Mouse (Mus musculus) gastrocnemius, postnatal 36 days (tissue): ENCODE results near the gene Hspa1l. TPM values are rescaled to one million over a fixed set of nuclear protein-coding genes. Genes with fewer than 3 reads are reported as not detected.
"Not testable (repeated sequence)": the region's sequence is repeated elsewhere in the genome, so short reads cannot be mapped to it uniquely, and the experiment has no call there.

Experiments
- DNase-seq, 2 experiments: peaks; one replicate each; pipeline ENCODE4 v3.0.0; 2022
- intact Hi-C: fragments of 180-260 bp; cut with DNase I; formaldehyde crosslinking; loops from one replicate; pipeline ENCODE4 v1.15.1; 2025
- total RNA-seq, 2 experiments: library from RNA; stranded (reverse); gene quantifications; 2 replicates each; pipeline ENCODE4 v1.2.3; 2021

The Hspa1l gene
- total RNA-seq, 2 experiments from 2014 or later, result 18.6 to 23.2 TPM

GRCm38 (mm10) chr17:34969822-34970221 lies 2.7 kb upstream of the Hspa1l start, which contains the start of gene Gm20481:
Gene Gm20481, plus strand, starts transcription at chr17:34969912.
- DNase-seq, intact Hi-C loops: not testable (repeated sequence)

GRCm38 (mm10) chr17:34970850-34971249 lies 1.7 kb upstream of the Hspa1l start:
- intact Hi-C loops, DNase-seq: not testable (repeated sequence)

GRCm38 (mm10) chr17:34971694-34972068 lies 822 bp upstream of the Hspa1l start:
- intact Hi-C loops, DNase-seq: not testable (repeated sequence)

GRCm38 (mm10) chr17:34975581-34976492 lies 3.3 kb downstream of the Hspa1l start:
- intact Hi-C loops, result no loop called here
- DNase-seq, result no peak

- no peak for DNase-seq
- intact Hi-C loops, result no loop called here
Measured at GRCm38 (mm10) chr17:34977000-34977399, 4.5 kb downstream of the Hspa1l start.

- DNase-seq, result no peak
- intact Hi-C loops, result no loop called here
Measured at GRCm38 (mm10) chr17:34978239-34978638, 5.7 kb downstream of the Hspa1l start.

- intact Hi-C loops, result loop anchor here (2.0 to 10.0 kb wide), 2 partner anchors 27 to 45 kb away; partner anchors contain the start of gene Neu1
- DNase-seq, result no peak
Measured at GRCm38 (mm10) chr17:34979631-34980030, 7.1 kb downstream of the Hspa1l start.

GRCm38 (mm10) chr17:34980655-34981054 lies 8.2 kb downstream of the Hspa1l start:
- intact Hi-C loops, result loop anchor here (2.0 to 10.0 kb wide), 2 partner anchors 28 to 46 kb away; partner anchors contain the start of gene Neu1
- DNase-seq, result no peak

- intact Hi-C loops, result loop anchor here (2.0 to 10.0 kb wide), 3 partner anchors 29 to 125 kb away; partner anchors contain the start of gene Neu1
Measured at GRCm38 (mm10) chr17:34981690-34982180, 9.2 kb downstream of the Hspa1l start, which contains the start of gene Lsm2. Gene Lsm2, plus strand, starts transcription at chr17:34981862.

GRCm38 (mm10) chr17:34982328-34982727 lies 9.8 kb downstream of the Hspa1l start:
- intact Hi-C loops, result loop anchor here (2.0 to 10.0 kb wide), 2 partner anchors 48 to 126 kb away; partner anchors contain the start of gene Neu1
- DNase-seq, result no peak

More at GRCm38 (mm10) chr17:34981690-34982180, 9.2 kb downstream of the Hspa1l start, which contains the start of gene Lsm2:
- peak; percentile 87 to 90 for DNase-seq

- no peak for DNase-seq
- intact Hi-C loops, result loop anchor here (10.0 kb wide), 1 partner anchor 49 kb away; the partner anchor contains the start of gene Neu1
Measured at GRCm38 (mm10) chr17:34984218-34984617, 11.7 kb downstream of the Hspa1l start.

- DNase-seq, result no peak
- intact Hi-C loops, result no loop called here
Measured at GRCm38 (mm10) chr17:34994751-34995150, 22.2 kb downstream of the Hspa1l start.

- DNase-seq, intact Hi-C loops: not testable (repeated sequence)
Measured at GRCm38 (mm10) chr17:34995192-34995591, 22.7 kb downstream of the Hspa1l start.

- intact Hi-C loops, DNase-seq: not testable (repeated sequence)
Measured at GRCm38 (mm10) chr17:34995927-34996326, 23.4 kb downstream of the Hspa1l start.

- no peak for DNase-seq
- intact Hi-C loops, result no loop called here
Measured at GRCm38 (mm10) chr17:34996411-34997141, 24.1 kb downstream of the Hspa1l start.

GRCm38 (mm10) chr17:34997142-34997483 lies 24.6 kb downstream of the Hspa1l start:
- DNase-seq, result no peak
- intact Hi-C loops, result no loop called here

GRCm38 (mm10) chr17:34998526-34999430 lies 26.3 kb downstream of the Hspa1l start:
- no peak for DNase-seq
- intact Hi-C loops, result no loop called here

GRCm38 (mm10) chr17:34999871-35000716 lies 27.6 kb downstream of the Hspa1l start:
- intact Hi-C loops, DNase-seq: not testable (repeated sequence)
